Mouse (Mus musculus): Measurements from ENCODE around the gene Slc22a20. TPM values are rescaled to one million over a fixed set of nuclear protein-coding genes. Genes with fewer than 3 reads are reported as not detected.

Gene Slc22a20
- polyA plus RNA-seq, 1 experiment from 2014 or later = 0.09 TPM

- DNase-seq (peak; percentile 93), ATAC-seq (peak; percentile 14)
- Histone ChIP-seq H3K4me2 (ENCODE audit: low read depth, low read length) (peak overlapping the region; percentile 100), H3K4me3 (ENCODE audit: low read depth, low read length) (peak overlapping the region; percentile 69), H3K4me1 (ENCODE audit: insufficient read depth) (peaks cover 40% of the 10 kb centered on the region), H3K36me3 (replicated peaks; ENCODE audit: insufficient read depth, low read length) (no peaks in the 10 kb centered on the region), H3K27ac (ENCODE audit: low read depth) (peak overlapping the region; percentile 76), H3K9me3 (ENCODE audit: low read length) (no peaks in the 10 kb centered on the region), H3K27me3 (ENCODE audit: insufficient read depth, low read length) (no peaks in the 10 kb centered on the region; the same call in 1 of the 2 replicates), H3K9ac (replicated peaks) (peak overlapping the region; percentile 71)
- TF ChIP-seq CTCF (IDR thresholded peaks at IDR 0.05; ENCODE audit: low read depth) (peak; percentile 90), EP300 (IDR thresholded peaks at IDR 0.05; ENCODE audit: low read depth) (0 out of 2 replicates have a peak, but pooled peaks have one; percentile 15)
- WGBS (ENCODE audit: insufficient replicate concordance) = under 1% methylated on average over 38 of the region's 38 CpGs
Measured at GRCm38 (mm10) chr19:5923990-5924712, 61.8 kb downstream of the Slc22a20 start.

GRCm38 (mm10) chr19:5922963-5923362 lies 63.0 kb downstream of the Slc22a20 start:
- no peak for ATAC-seq
- H3K27me3 ChIP-seq (ENCODE audit: insufficient read depth, low read length) = no peaks in the 10 kb centered on the region; the same call in 1 of the 2 replicates
- peak overlapping the region; percentile 9; the same call in 1 of the 2 replicates for H3K4me3 ChIP-seq (ENCODE audit: low read depth, low read length)
- peak overlapping the region; percentile 85 for H3K27ac ChIP-seq (ENCODE audit: low read depth)
- H3K4me2 ChIP-seq (ENCODE audit: low read depth, low read length) = peak overlapping the region; percentile 100
- WGBS (ENCODE audit: insufficient replicate concordance) = 84% methylated on average over 3 of the region's 3 CpGs
- no peaks in the 10 kb centered on the region for H3K36me3 ChIP-seq (replicated peaks; ENCODE audit: insufficient read depth, low read length)
- no peaks in the 10 kb centered on the region for H3K9me3 ChIP-seq (ENCODE audit: low read length)
- H3K4me1 ChIP-seq (ENCODE audit: insufficient read depth) = peaks cover 34% of the 10 kb centered on the region
- no peak for DNase-seq
- 0 out of 2 replicates have a peak overlapping the region, but pooled peaks have one; percentile 64 for H3K9ac ChIP-seq (replicated peaks)
- no peak for TF ChIP-seq EP300 (IDR thresholded peaks at IDR 0.05; ENCODE audit: low read depth)
- TF ChIP-seq CTCF (IDR thresholded peaks at IDR 0.05; ENCODE audit: low read depth) = no peak

GRCm38 (mm10) chr19:5922119-5922942 lies 63.6 kb downstream of the Slc22a20 start:
- Histone ChIP-seq H3K27me3 (ENCODE audit: insufficient read depth, low read length) (no peaks in the 10 kb centered on the region; the same call in 1 of the 2 replicates), H3K36me3 (replicated peaks; ENCODE audit: insufficient read depth, low read length) (0 out of 2 replicates have a peak, but pooled peaks cover under 1% of the 10 kb centered on the region), H3K4me1 (ENCODE audit: insufficient read depth) (peaks cover 34% of the 10 kb centered on the region), H3K9ac (replicated peaks) (peak overlapping the region; percentile 64), H3K4me3 (ENCODE audit: low read depth, low read length) (peak overlapping the region; percentile 31), H3K4me2 (ENCODE audit: low read depth, low read length) (peak overlapping the region; percentile 100), H3K9me3 (ENCODE audit: low read length) (no peaks in the 10 kb centered on the region), H3K27ac (ENCODE audit: low read depth) (peak overlapping the region; percentile 85)
- ATAC-seq = peak; percentile 82
- peak; percentile 56 for DNase-seq
- TF ChIP-seq CTCF (IDR thresholded peaks at IDR 0.05; ENCODE audit: low read depth) (no peak), EP300 (IDR thresholded peaks at IDR 0.05; ENCODE audit: low read depth) (peak; percentile 49; the same call in 1 of the 2 replicates)
- WGBS (ENCODE audit: insufficient replicate concordance) = 36% methylated on average over 15 of the region's 15 CpGs

- Histone ChIP-seq H3K4me2 (ENCODE audit: low read depth, low read length) (peak overlapping the region; percentile 100), H3K9me3 (ENCODE audit: low read length) (no peaks in the 10 kb centered on the region), H3K4me3 (ENCODE audit: low read depth, low read length) (peak overlapping the region; percentile 31), H3K27ac (ENCODE audit: low read depth) (peak overlapping the region; percentile 85), H3K9ac (replicated peaks) (peak overlapping the region; percentile 64), H3K36me3 (replicated peaks; ENCODE audit: insufficient read depth, low read length) (0 out of 2 replicates have a peak, but pooled peaks cover 4% of the 10 kb centered on the region), H3K27me3 (ENCODE audit: insufficient read depth, low read length) (no peaks in the 10 kb centered on the region; the same call in 1 of the 2 replicates), H3K4me1 (ENCODE audit: insufficient read depth) (peaks cover 34% of the 10 kb centered on the region)
- ATAC-seq = peak; percentile 16; the same call in 1 of the 2 replicates
- no peak for TF ChIP-seq CTCF (IDR thresholded peaks at IDR 0.05; ENCODE audit: low read depth)
- DNase-seq = peak; percentile 69
- WGBS (ENCODE audit: insufficient replicate concordance) = 26% methylated on average over 9 of the region's 9 CpGs
Measured at GRCm38 (mm10) chr19:5921715-5922114, 64.2 kb downstream of the Slc22a20 start.

Other genes with a start within 250 kb of the Slc22a20 start
- gene Ltbp3, start 245.2 kb downstream of the Slc22a20 start, polyA plus RNA-seq (2015; fragmentation: Nextera tagmentation; extraction: Ambion mirVana) = 1.3 and 1.4 TPM in 2 replicates
- gene Scyl1, start 214.7 kb downstream of the Slc22a20 start, polyA plus RNA-seq (2015; fragmentation: Nextera tagmentation; extraction: Ambion mirVana) = 16.9 and 17.0 TPM in 2 replicates
- 8.5 and 9.0 TPM in 2 replicates for gene Frmd8, start 110.9 kb downstream of the Slc22a20 start, polyA plus RNA-seq (2015; fragmentation: Nextera tagmentation; extraction: Ambion mirVana)
- 8.4 and 9.1 TPM in 2 replicates for gene Slc25a45, start 108.3 kb downstream of the Slc22a20 start, polyA plus RNA-seq (2015; fragmentation: Nextera tagmentation; extraction: Ambion mirVana)
- 1.5 and 1.7 TPM in 2 replicates for gene Tigd3, start 92.0 kb downstream of the Slc22a20 start, polyA plus RNA-seq (2015; fragmentation: Nextera tagmentation; extraction: Ambion mirVana)
- 28.1 and 32.6 TPM in 2 replicates for gene Dpf2, start 73.1 kb downstream of the Slc22a20 start, polyA plus RNA-seq (2015; fragmentation: Nextera tagmentation; extraction: Ambion mirVana)
- gene Cdc42ep2, start 61.3 kb downstream of the Slc22a20 start, polyA plus RNA-seq (2015; fragmentation: Nextera tagmentation; extraction: Ambion mirVana) = 3.0 TPM in 2 replicates
- gene Pola2, start 21.9 kb downstream of the Slc22a20 start, polyA plus RNA-seq (2015; fragmentation: Nextera tagmentation; extraction: Ambion mirVana) = 19.2 and 21.5 TPM in 2 replicates
- 6.8 and 7.2 TPM in 2 replicates for gene Capn1, start 29.8 kb upstream of the Slc22a20 start, polyA plus RNA-seq (2015; fragmentation: Nextera tagmentation; extraction: Ambion mirVana)
- gene Syvn1, start 60.4 kb upstream of the Slc22a20 start, polyA plus RNA-seq (2015; fragmentation: Nextera tagmentation; extraction: Ambion mirVana) = 12.4 and 15.4 TPM in 2 replicates
- 28.2 and 29.6 TPM in 2 replicates for gene Mrpl49, start 71.6 kb upstream of the Slc22a20 start, polyA plus RNA-seq (2015; fragmentation: Nextera tagmentation; extraction: Ambion mirVana)
- gene Fau, start 71.7 kb upstream of the Slc22a20 start, polyA plus RNA-seq (2015; fragmentation: Nextera tagmentation; extraction: Ambion mirVana) = 781 and 784 TPM in 2 replicates
- 30.2 and 35.8 TPM in 2 replicates for gene Znhit2, start 75.0 kb upstream of the Slc22a20 start, polyA plus RNA-seq (2015; fragmentation: Nextera tagmentation; extraction: Ambion mirVana)
- 42.6 and 44.1 TPM in 2 replicates for gene Tm7sf2, start 82.2 kb upstream of the Slc22a20 start, polyA plus RNA-seq (2015; fragmentation: Nextera tagmentation; extraction: Ambion mirVana)
- 17.5 and 20.7 TPM in 2 replicates for gene Vps51, start 91.1 kb upstream of the Slc22a20 start, polyA plus RNA-seq (2015; fragmentation: Nextera tagmentation; extraction: Ambion mirVana)
- gene Tmem262, start 93.9 kb upstream of the Slc22a20 start, polyA plus RNA-seq (2015; fragmentation: Nextera tagmentation; extraction: Ambion mirVana) = not detected in 2 replicates
- 0.32 and 0.72 TPM in 2 replicates for gene Gm28374, start 96.1 kb upstream of the Slc22a20 start, polyA plus RNA-seq (2015; fragmentation: Nextera tagmentation; extraction: Ambion mirVana)
- gene Zfpl1, start 98.8 kb upstream of the Slc22a20 start, polyA plus RNA-seq (2015; fragmentation: Nextera tagmentation; extraction: Ambion mirVana) = 16.9 and 19.9 TPM in 2 replicates
- gene Cdca5, start 98.8 kb upstream of the Slc22a20 start, polyA plus RNA-seq (2015; fragmentation: Nextera tagmentation; extraction: Ambion mirVana) = 13.5 and 15.0 TPM in 2 replicates
- gene AC131692.1, start 108.3 kb upstream of the Slc22a20 start, polyA plus RNA-seq (2015; fragmentation: Nextera tagmentation; extraction: Ambion mirVana) = not detected in 2 replicates
- gene Naaladl1, start 119.6 kb upstream of the Slc22a20 start, polyA plus RNA-seq (2015; fragmentation: Nextera tagmentation; extraction: Ambion mirVana) = 0.46 and 0.63 TPM in 2 replicates
- gene Sac3d1, start 132.5 kb upstream of the Slc22a20 start, polyA plus RNA-seq (2015; fragmentation: Nextera tagmentation; extraction: Ambion mirVana) = 15.0 and 15.6 TPM in 2 replicates
- gene Snx15, start 142.2 kb upstream of the Slc22a20 start, polyA plus RNA-seq (2015; fragmentation: Nextera tagmentation; extraction: Ambion mirVana) = 38.6 and 41.6 TPM in 2 replicates
- 0.59 and 1.1 TPM in 2 replicates for gene Batf2, start 154.8 kb upstream of the Slc22a20 start, polyA plus RNA-seq (2015; fragmentation: Nextera tagmentation; extraction: Ambion mirVana)
- 16.7 and 20.5 TPM in 2 replicates for gene Arl2, start 155.4 kb upstream of the Slc22a20 start, polyA plus RNA-seq (2015; fragmentation: Nextera tagmentation; extraction: Ambion mirVana)
- gene Majin, start 198.2 kb upstream of the Slc22a20 start, polyA plus RNA-seq (2015; fragmentation: Nextera tagmentation; extraction: Ambion mirVana) = not detected in 2 replicates
- not detected in 2 replicates for gene Gpha2, start 240.2 kb upstream of the Slc22a20 start, polyA plus RNA-seq (2015; fragmentation: Nextera tagmentation; extraction: Ambion mirVana)
- gene Ppp2r5b, start 249.7 kb upstream of the Slc22a20 start, polyA plus RNA-seq (2015; fragmentation: Nextera tagmentation; extraction: Ambion mirVana) = 3.2 and 3.8 TPM in 2 replicates

Data from liver, postnatal 0 days (tissue).